Mouse (Mus musculus): ENCODE data around the gene Gm45021. TPM values are rescaled to one million over a fixed set of nuclear protein-coding genes. Genes with fewer than 3 reads are reported as not detected.

Gene Gm45021
- polyA plus RNA-seq, 1 experiment from 2014 or later, result not detected

- H3K27ac ChIP-seq (replicated peaks), result no peak overlapping the region
- H3K9me3 ChIP-seq (ENCODE audit: control insufficient read depth, low read length), result no peaks in the 10 kb centered on the region
- ATAC-seq (ENCODE audit: low FRiP score, low TSS enrichment) (no peak), DNase-seq (ENCODE audit: low spot score) (no peak)
- H3K4me3 ChIP-seq (ENCODE audit: low read depth, low read length), result no peak overlapping the region
- H3K36me3 ChIP-seq (ENCODE audit: control insufficient read depth, insufficient read depth, low read length), result peaks cover 9% of the 10 kb centered on the region
- no peak overlapping the region for H3K4me2 ChIP-seq (replicated peaks; ENCODE audit: low read depth)
- H3K27me3 ChIP-seq (ENCODE audit: control insufficient read depth, insufficient read depth, low read length), result no peaks in the 10 kb centered on the region
- 81% methylated on average over 6 of the region's 6 CpGs for whole genome bisulfite sequencing
- peaks cover 11% of the 10 kb centered on the region; the same call in 1 of the 2 replicates for H3K4me1 ChIP-seq (replicated peaks; ENCODE audit: control insufficient read depth, insufficient read depth)
- H3K9ac ChIP-seq (ENCODE audit: low read length), result no peak overlapping the region
- TF ChIP-seq EP300 (optimal IDR thresholded peaks at IDR 0.05) (no peak), CTCF (IDR thresholded peaks at IDR 0.05; ENCODE audit: low read depth) (no peak)
These were observed 2.5 kb downstream of the Gm45021 start for GRCm38 (mm10) chr6:48591871-48592270.

GRCm38 (mm10) chr6:48593158-48594042 is 4.0 kb downstream of the Gm45021 start, which contains the start of the genes Repin1 and Gm44965:
Gene Repin1, plus strand, starts transcription at chr6:48593883.
Gene Gm44965, plus strand, starts transcription at chr6:48593941.
- Histone ChIP-seq H3K4me3 (ENCODE audit: low read depth, low read length) (peak within 1 kb of the TSS; percentile 73), H3K27me3 (ENCODE audit: control insufficient read depth, insufficient read depth, low read length) (no peaks in the 10 kb centered on the region), H3K9ac (ENCODE audit: low read length) (peak within 1 kb of the TSS; percentile 92), H3K4me2 (replicated peaks; ENCODE audit: low read depth) (peak within 1 kb of the TSS; percentile 86), H3K27ac (replicated peaks) (peak within 1 kb of the TSS; percentile 91), H3K9me3 (ENCODE audit: control insufficient read depth, low read length) (no peaks in the 10 kb centered on the region), H3K4me1 (replicated peaks; ENCODE audit: control insufficient read depth, insufficient read depth) (peaks cover 11% of the 10 kb centered on the region; the same call in 1 of the 2 replicates), H3K36me3 (ENCODE audit: control insufficient read depth, insufficient read depth, low read length) (peaks cover 19% of the 10 kb centered on the region)
- DNase-seq (ENCODE audit: low spot score) (peak; percentile 91), ATAC-seq (ENCODE audit: low FRiP score, low TSS enrichment) (peak; percentile 91)
- 7% methylated on average over 44 of the region's 45 CpGs for WGBS
- peak; percentile 64 for TF ChIP-seq CTCF (IDR thresholded peaks at IDR 0.05; ENCODE audit: low read depth)
- no peak for TF ChIP-seq EP300 (optimal IDR thresholded peaks at IDR 0.05)

GRCm38 (mm10) chr6:48594043-48594738 is 4.8 kb downstream of the Gm45021 start:
- WGBS, result 2% methylated on average over 41 of the region's 41 CpGs
- Histone ChIP-seq H3K9me3 (ENCODE audit: control insufficient read depth, low read length) (no peaks in the 10 kb centered on the region), H3K9ac (ENCODE audit: low read length) (peak overlapping the region; percentile 92), H3K4me3 (ENCODE audit: low read depth, low read length) (peak overlapping the region; percentile 73), H3K27me3 (ENCODE audit: control insufficient read depth, insufficient read depth, low read length) (no peaks in the 10 kb centered on the region), H3K36me3 (ENCODE audit: control insufficient read depth, insufficient read depth, low read length) (peaks cover 19% of the 10 kb centered on the region), H3K27ac (replicated peaks) (peak overlapping the region; percentile 91), H3K4me2 (replicated peaks; ENCODE audit: low read depth) (peak overlapping the region; percentile 86), H3K4me1 (replicated peaks; ENCODE audit: control insufficient read depth, insufficient read depth) (peaks cover 8% of the 10 kb centered on the region; the same call in 1 of the 2 replicates)
- ATAC-seq (ENCODE audit: low FRiP score, low TSS enrichment) (peak; percentile 68), DNase-seq (ENCODE audit: low spot score) (no peak)
- no peak for TF ChIP-seq CTCF (IDR thresholded peaks at IDR 0.05; ENCODE audit: low read depth)
- TF ChIP-seq EP300 (optimal IDR thresholded peaks at IDR 0.05), result no peak

- H3K4me1 ChIP-seq (replicated peaks; ENCODE audit: control insufficient read depth, insufficient read depth), result peaks cover 8% of the 10 kb centered on the region; the same call in 1 of the 2 replicates
- no peaks in the 10 kb centered on the region for H3K27me3 ChIP-seq (ENCODE audit: control insufficient read depth, insufficient read depth, low read length)
- no peak overlapping the region for H3K4me3 ChIP-seq (ENCODE audit: low read depth, low read length)
- H3K9ac ChIP-seq (ENCODE audit: low read length), result no peak overlapping the region
- ATAC-seq (ENCODE audit: low FRiP score, low TSS enrichment) (no peak), DNase-seq (ENCODE audit: low spot score) (no peak)
- peak overlapping the region; percentile 91; the same call in 1 of the 2 replicates for H3K27ac ChIP-seq (replicated peaks)
- TF ChIP-seq CTCF (IDR thresholded peaks at IDR 0.05; ENCODE audit: low read depth) (no peak), EP300 (optimal IDR thresholded peaks at IDR 0.05) (no peak)
- H3K36me3 ChIP-seq (ENCODE audit: control insufficient read depth, insufficient read depth, low read length), result peaks cover 19% of the 10 kb centered on the region
- no peaks in the 10 kb centered on the region for H3K9me3 ChIP-seq (ENCODE audit: control insufficient read depth, low read length)
- peak overlapping the region; percentile 86 for H3K4me2 ChIP-seq (replicated peaks; ENCODE audit: low read depth)
- 42% methylated on average over 1 of the region's 1 CpGs for WGBS
These were observed 5.9 kb downstream of the Gm45021 start for GRCm38 (mm10) chr6:48595278-48595677.

GRCm38 (mm10) chr6:48596545-48597232 is 7.3 kb downstream of the Gm45021 start:
- no peak for ATAC-seq (ENCODE audit: low FRiP score, low TSS enrichment)
- no peak overlapping the region for H3K4me3 ChIP-seq (ENCODE audit: low read depth, low read length)
- H3K4me2 ChIP-seq (replicated peaks; ENCODE audit: low read depth), result no peak overlapping the region
- no peak for DNase-seq (ENCODE audit: low spot score)
- H3K9me3 ChIP-seq (ENCODE audit: control insufficient read depth, low read length), result no peaks in the 10 kb centered on the region
- WGBS, result 95% methylated on average over 43 of the region's 45 CpGs
- H3K36me3 ChIP-seq (ENCODE audit: control insufficient read depth, insufficient read depth, low read length), result peaks cover 19% of the 10 kb centered on the region
- TF ChIP-seq CTCF (IDR thresholded peaks at IDR 0.05; ENCODE audit: low read depth), result no peak
- no peak for TF ChIP-seq EP300 (optimal IDR thresholded peaks at IDR 0.05)
- H3K27me3 ChIP-seq (ENCODE audit: control insufficient read depth, insufficient read depth, low read length), result no peaks in the 10 kb centered on the region
- peaks cover 8% of the 10 kb centered on the region; the same call in 1 of the 2 replicates for H3K4me1 ChIP-seq (replicated peaks; ENCODE audit: control insufficient read depth, insufficient read depth)
- H3K9ac ChIP-seq (ENCODE audit: low read length), result no peak overlapping the region
- H3K27ac ChIP-seq (replicated peaks), result no peak overlapping the region

Measured in stomach, postnatal 0 days (tissue).